Mouse (Mus musculus) urinary bladder, postnatal 36 days (tissue): ENCODE results near the gene Cbarp.
A peak's percentile ranks its signal among the peaks of the same experiment; 100 is the strongest.

Experiments
- DNase-seq, 2 experiments: peaks; one replicate each; pipeline ENCODE4 v3.0.0; 2022; ENCODE audit warnings: low spot score in 2 of 2, mixed read lengths in 1 of 2

The Cbarp gene

DNA sequence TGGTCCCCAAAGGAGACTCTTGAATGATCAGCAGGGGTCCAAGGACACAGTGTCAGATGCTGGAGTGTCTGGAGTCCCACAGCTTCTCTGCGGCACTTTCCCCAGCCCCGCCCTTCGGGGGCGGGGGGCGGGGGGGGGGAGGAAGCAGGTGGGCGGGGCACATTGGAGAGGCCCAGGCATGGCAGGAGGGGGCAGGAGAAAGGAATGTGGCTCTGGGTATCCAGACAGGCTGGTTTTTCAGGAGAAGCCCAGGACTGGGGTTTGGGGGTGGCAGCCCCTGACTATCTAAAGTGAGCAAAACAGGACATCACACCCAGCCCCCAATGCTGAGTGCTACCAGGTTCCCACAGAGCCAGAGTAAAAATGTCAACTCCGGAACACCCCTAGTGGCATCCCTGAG, 43.4 kb downstream of the Cbarp start:
- no peak for DNase-seq

DNA sequence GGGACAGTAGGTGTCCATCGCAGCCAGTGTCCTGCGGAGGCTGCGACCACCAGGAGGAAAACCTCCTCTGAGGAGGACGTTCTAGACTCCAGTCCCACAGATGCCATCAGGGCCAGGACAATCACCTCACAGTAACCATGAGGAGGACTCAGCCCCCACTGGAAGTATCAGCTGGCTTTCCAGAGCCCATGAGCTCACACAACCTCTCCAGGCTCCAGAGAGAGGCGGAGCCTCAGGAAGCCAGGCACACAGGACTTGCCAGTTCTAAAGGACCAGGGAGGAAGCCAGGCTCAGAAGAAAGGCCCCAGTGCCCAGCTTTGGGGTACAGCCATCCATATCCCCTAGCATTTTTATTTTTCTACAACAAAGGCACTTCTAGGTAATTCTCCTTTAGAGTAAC, 45.1 kb downstream of the Cbarp start:
- no peak for DNase-seq

DNA sequence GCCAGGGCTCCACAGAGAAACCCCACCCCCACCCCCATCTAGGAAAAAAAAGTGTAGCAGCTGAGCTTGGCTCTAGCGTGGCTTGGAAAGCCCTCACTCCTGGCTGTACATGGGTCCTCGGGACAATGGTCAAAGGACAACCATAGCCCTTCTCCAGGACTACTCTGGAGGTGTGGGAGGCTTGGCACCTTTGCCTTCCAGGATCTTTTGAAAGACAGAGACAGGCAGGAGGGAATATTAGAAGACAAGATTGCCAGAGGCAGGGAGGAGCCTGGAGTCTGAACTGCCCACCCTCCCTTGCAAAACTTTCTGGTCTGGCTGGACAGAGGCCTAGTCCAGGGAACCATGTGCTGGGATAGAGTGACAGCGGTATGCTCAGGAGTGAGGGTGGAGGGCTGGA, 46.0 kb downstream of the Cbarp start:
- DNase-seq: no peak

DNA sequence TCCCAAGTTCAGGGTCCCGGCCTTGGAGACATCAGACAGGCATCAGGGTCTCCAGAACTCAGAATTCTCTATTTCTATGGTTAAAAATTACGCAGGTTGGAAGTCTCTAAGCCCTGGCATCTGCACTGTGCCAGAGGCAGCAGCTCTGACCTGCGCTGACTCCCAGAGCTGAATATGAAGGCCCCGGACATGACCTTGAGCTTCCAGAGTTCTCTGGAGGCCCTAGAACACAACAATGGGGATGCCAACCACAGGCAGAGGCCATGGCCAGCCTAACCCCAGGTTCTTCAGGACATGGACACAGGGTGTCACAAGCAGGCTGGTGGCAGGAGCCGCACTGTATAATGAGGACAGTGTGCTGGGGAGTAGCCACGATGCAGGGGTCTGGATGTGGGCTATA, 46.5 kb downstream of the Cbarp start:
- DNase-seq: no peak

DNA sequence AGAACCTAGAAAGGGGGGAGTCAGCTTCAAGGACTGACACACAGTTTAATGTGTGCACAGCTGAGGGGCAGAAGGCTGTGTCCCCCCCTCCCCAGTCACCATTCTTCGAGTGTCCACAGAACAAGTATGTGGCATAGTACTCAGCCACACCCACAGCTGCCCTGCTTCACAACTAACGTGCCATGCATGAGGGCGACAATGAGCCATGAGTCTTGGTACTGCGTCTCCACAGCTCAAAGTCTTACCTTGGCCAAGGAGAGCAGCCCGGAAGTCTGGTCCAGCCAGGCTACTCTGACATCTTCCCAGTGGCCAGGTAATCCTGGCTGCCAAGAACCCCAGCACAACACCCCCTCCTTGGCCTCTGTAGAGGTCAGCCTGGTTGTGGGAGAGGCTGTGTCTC, 47.9 kb downstream of the Cbarp start:
- DNase-seq: no peak

DNA sequence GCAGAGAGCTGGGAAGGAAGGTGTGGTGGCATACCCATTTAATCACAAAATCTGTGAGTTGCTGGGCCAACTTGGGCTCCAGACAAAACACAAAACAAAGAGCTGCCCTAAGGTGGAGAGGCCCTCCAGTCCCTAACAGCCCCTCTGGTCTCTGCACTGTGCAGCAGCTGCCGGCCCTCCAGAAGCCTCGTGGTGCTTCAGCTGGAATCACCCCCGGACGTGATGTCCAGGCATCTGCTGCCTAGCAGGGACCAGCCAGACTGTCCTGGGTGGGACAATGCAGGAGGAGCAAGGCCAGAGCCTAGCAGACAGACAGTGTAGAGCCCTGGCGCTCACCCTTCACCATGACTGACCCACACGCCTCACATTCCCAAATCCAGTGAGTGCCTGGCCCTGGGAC, 49.1 kb downstream of the Cbarp start:
- no peak for DNase-seq

DNA sequence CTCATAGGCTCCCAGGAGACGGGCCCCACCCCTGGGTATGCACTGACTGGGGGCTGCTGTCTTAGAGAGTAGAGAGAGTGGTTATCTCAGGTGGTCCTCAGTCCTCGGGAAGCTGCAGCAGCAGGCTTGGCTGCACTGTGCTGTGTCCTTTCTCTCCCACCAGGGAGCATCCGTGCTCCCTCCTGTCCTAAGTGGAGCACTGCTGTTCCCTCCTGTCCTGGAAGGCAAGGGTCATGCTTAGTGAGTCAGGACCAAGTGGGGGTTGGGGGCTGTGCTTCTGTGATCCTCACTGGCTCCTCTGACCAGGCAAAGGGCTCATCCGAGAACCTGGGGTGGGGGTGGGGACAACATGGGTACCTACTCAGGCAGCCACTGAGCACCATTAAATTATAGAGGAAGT, 51.5 kb downstream of the Cbarp start:
- DNase-seq: no peak

DNA sequence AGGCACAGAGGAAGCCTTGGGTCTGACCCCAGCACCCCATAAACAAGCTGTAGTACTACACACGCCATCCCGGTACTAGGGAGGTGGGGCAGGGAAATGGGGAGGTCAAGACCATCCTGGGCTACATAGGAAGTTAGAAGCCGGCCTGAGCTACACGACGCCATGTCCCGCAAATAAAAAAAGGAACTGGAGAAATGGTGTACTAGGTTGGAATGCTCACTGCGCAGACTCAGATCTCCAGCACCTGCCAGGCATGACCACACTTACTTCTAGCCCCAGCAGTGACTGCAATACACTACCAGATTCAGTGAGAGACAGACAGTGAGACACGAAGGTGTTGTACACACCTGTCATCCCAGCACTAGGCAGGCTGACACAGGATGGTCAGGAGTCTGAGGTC, 53.2 kb downstream of the Cbarp start:
- no peak for DNase-seq

DNA sequence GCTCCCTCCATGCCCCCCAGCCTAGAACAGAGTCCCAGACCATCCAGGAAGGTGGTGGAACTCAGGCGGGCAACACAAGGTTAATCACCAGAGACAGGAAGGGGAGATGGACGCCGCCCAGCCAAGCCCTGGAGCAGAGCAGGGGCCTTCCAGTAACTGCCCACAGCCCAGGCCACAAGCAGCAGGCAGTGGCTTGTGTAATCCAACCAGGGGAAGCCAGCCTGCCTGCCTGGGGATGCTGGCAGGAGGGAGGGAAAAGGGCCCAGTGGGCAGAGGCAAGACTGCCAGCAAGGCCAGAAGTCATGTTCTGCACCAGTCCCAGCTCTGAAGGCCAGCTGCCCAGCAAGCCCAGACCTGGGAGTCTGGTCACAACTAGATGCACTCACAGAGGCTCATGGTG, 53.8 kb downstream of the Cbarp start:
- DNase-seq: peak in 1 of 2 experiments; percentile 68

DNA sequence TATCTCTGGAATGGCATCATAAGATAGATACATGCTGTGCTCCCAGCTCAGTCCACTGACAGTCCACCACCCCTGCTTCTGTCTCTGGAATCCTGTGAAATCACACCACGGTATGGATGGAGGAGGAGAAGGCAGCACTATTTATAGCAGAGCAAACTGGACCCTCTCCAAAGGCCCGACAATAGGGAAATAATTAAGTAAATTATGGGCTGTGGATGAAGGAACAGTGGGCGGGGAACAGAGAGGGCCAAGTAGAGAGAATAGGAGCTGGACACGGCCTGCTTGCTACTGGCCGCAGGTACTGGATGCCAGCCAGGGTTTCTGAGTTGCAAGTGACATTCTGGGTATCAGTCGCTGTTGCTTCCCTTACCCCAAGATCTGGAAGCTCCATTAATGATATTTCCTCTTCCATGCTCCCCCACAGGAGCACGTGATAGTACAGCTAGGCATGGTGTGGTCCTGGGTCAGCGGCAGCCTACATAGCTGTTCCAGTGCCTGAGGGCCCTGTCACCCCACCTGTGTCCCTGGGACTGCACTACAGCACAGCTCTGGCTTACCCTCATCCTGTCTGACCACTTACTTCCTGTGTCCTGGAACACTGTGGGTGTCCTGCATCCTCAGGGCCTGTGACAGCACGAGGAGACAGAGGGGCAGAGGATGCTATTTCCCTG, 55.7 kb downstream of the Cbarp start:
- DNase-seq: no peak

DNA sequence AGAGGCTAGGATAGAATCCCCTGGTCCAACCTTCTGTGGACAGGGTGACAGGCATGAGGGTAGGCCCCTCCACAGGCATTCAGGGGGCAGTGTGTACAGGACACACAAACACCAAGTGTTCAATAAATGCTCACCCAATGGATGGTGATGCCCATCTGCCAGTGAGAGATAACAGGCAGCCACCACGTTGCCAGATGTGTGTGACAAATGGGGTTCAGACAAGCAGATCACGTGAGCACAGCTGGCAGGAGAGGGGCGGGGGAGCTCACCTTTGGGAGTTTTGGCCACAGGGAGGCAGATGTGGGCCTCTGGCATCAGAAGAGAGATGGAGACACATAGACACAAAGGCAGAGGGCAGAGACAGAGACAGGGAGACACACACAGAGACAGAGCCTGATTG, 59.6 kb downstream of the Cbarp start:
- no peak for DNase-seq
